Mouse (Mus musculus): ENCODE results near the gene Pyy.

Pyy gene

DNA sequence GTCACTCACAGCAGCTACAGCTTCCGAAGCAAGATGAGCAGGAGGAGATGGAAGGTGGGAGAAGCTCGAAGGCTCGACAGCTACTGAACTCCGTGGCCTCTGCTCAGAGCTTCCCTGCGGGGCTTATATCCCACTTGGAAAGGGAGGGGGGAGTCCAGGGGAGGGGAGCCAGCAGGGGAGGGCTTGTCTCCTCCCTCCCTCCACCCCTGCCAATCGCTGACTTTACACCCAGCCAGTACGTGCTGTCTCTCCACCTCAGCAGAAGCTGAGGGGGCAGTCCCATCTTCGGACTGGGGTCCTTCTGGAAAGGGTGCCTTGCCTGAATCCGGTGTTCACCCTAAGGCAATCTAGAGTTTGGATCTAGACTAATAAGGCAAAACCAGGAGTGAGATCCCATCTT is at the start of gene Pyy:
Gene Pyy, minus strand, starts transcription at position 101 of the 400 bp plus-strand sequence.
- no peak for DNase-seq

DNA sequence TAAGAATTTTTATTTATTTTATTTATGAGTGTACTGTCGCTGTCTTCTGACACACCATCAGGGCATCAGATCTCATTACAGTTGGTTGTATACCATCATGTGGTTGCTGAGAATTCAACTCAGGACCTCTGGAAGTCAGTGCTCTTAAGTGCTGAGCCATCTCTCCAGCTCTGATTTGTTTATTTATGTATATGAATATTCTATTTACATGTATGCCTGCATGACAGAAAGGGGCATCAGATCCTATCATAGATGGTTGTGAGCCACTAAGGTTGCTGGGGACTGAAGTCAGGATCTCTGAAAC is 49.1 kb upstream of the Pyy start:
- DNase-seq: no peak

DNA sequence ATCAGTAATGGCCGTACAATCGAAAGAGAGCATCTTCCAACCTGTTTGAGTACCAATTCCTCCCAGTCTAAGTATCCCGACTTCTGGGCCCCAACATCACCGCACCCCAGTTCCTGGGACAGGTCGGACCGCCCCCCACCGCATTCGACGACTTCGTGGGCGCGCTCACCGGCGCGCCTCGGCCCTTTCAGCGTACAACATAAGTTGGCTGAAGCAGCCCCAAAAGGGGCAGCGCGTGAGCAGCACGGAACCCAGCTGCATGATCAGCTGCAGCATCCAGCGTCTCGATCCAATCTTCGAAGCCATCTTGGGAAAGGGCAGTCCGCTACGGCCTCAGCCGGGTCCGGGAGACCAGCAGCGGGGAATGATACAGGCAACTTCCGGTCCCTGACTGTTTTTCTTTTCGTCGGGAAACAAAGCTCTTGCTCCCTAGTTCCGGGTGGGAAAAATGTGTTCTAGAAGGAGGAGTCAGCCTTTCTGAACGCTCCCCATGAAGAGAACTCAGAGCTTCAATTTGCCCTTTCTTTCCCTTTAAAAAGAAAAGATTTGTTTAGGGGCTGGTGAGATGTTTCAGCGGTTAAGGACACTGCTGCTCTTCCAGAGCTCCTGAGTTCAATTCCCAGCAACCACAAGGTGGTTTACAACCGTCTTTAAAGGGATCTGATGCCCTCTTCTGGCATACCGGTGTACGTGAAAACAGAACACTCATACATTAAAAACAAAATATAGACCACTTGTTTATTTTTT is 48.6 kb upstream of the Pyy start, which contains the start of gene Tmem101:
Gene Tmem101, minus strand, starts transcription at position 366 of the 747 bp plus-strand sequence.
- peak; percentile 89 to 90 for DNase-seq

DNA sequence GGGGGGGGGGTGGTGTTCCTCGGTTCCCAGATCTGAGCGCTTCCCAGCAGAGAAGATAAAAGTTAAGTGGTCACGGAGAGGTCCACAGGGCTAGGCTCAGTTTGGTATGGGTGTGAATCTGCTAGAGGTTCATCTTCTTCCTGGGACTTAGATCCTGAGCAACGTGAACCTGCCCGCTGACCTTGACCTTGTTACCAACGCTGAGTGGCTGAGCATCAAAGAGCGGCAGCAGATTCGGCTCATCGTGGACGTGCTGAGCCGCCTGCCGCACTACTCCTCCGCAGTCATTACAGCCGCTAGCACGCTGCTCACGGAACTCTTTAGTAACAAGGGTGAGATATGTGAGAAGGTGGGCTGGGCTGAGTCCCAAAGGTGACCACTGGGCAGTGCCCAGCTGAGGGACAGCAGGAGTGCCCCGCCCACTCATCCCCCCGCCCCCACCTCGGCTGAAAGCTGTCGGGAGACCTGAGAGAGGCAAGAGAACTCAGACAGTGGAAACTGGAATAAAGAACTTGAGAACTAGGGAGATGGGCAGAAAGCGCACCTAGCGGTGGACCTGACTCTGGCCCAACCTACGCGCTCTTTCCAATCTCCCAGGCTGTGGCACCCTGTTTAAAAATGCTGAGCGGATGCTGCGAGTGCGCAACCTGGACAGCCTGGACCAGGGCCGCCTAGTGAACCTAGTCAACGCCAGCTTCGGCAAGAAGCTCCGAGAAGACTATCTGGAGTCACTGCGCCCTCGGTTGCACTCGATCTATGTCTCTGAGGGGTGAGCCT is 39.8 kb upstream of the Pyy start:
- DNase-seq: no peak

- DNase-seq: no peak
These were observed 38.9 kb upstream of the Pyy start for GRCm38 (mm10) chr11:102146531-102146930.

- DNase-seq: no peak
These were observed 38.4 kb upstream of the Pyy start for GRCm38 (mm10) chr11:102146005-102146404.

GRCm38 (mm10) chr11:102145471-102146001 is 37.9 kb upstream of the Pyy start, which contains the start of gene Nags:
Nags (plus strand) TSS chr11:102145513.
- DNase-seq: no peak

GRCm38 (mm10) chr11:102144957-102145470 is 37.4 kb upstream of the Pyy start:
- no peak for DNase-seq

- DNase-seq: no peak
These were observed 34.7 kb upstream of the Pyy start for GRCm38 (mm10) chr11:102142355-102142754.

- peak; percentile 53 to 78 for DNase-seq
These were observed 32.9 kb upstream of the Pyy start for GRCm38 (mm10) chr11:102140508-102140907.

- DNase-seq: peak; percentile 73 to 86
These were observed 30.8 kb upstream of the Pyy start for GRCm38 (mm10) chr11:102138447-102138740.

GRCm38 (mm10) chr11:102137625-102138446 is 30.2 kb upstream of the Pyy start:
- no peak for DNase-seq

- DNase-seq: no peak
These were observed 26.9 kb upstream of the Pyy start for GRCm38 (mm10) chr11:102134516-102134915.

DNA sequence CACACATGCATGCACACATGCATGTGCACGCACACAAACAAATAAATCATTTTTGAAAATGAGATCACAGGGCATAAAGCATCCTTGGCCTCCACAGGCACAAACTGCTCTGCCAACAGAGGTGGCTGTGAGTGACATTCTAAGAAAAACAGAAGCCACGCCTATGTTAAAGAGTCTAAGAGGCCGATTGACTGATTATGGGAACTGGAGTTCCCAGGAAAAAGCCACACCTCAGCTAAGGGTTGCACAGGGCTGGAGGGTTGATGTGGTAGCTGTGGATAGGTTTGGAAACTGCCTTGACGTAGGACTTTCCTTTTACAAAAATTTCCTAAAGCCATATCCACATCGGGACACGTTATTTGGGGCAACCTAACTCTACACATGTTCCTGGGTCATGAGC is 9.8 kb upstream of the Pyy start:
- no peak for DNase-seq

GRCm38 (mm10) chr11:102116241-102116640 is 8.6 kb upstream of the Pyy start:
- no peak for DNase-seq

GRCm38 (mm10) chr11:102111576-102111975 is 3.9 kb upstream of the Pyy start:
- no peak for DNase-seq

DNA sequence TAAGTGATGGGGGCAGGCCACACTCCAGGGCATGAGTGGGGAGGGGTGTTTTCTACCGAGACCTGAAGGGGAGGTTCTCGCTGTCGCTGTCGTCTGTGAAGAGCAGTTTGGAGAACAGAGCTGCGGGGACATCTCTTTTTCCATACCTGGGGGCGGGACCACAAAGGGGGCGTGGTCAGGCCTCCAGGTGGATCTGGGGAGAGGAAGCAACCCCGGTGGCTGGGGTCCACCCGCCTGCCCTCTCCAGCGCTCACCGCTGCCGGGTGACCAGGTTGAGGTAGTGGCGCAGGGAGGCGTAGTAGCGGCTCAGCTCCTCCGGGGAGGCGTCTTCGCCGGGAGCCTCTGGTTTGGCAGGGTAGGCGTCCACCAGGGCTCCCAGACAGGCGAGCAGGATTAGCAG is 721 bp downstream of the Pyy start:
- DNase-seq: no peak

DNA sequence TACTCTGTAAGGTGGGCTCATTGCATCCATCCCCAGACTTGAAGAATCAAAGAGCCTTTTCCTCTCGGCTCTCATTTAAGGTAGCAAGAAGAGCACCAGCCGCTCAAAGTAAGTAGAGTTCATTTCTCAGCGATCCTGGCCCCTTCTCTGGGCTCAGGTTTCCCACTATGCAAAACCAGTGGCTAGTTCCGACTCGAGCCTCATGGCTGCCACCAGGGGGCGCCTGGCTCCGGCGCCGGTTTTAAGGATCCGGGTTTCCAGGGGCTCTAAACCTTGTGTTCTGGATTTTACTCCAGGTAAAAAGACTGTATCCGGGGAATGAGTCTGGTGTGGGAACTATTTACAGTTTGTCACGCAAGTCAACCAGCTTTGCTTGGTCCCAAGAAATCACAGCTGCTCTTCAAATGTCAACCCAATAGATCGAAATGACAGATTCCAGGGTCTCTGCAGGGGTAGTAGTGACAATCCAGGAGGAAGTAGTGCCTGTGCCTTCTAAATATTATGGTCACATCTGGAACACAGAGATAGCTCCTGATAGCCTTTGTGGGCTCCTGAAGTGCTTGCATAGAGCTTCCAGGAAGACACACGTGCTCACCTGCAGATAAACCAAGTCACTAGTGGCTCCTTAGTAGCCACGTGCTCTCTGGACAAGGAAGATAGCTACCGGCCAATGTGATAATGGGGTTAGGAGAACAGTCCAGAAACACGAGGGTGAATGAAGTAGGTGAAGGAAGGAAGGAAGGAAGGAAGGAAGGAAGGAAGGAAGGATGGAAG is 5.0 kb downstream of the Pyy start:
- DNase-seq: peak; percentile 79 to 87

DNA sequence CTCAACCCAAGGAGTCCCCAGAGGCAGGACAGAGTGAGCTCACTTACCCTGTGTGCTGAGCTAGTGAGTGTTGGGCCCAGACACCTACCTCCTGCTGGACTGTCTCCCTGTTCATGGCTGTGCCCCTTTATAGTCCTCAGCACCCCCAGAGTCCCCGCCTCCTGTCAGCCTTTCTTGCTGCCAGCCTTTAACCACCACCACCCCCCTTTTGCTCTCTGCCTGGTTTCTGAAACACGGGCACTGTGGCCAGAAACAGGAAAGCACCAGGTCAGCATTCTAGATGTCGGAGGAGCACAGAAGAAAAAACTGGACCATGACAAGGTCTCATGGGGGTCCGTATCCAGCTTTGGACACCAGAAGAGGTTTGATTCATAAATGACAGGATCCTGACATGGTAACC is 6.4 kb downstream of the Pyy start, which contains the start of gene Ppy:
Gene Ppy, minus strand, starts transcription at position 101 of the 400 bp plus-strand sequence.
- no peak for DNase-seq

DNA sequence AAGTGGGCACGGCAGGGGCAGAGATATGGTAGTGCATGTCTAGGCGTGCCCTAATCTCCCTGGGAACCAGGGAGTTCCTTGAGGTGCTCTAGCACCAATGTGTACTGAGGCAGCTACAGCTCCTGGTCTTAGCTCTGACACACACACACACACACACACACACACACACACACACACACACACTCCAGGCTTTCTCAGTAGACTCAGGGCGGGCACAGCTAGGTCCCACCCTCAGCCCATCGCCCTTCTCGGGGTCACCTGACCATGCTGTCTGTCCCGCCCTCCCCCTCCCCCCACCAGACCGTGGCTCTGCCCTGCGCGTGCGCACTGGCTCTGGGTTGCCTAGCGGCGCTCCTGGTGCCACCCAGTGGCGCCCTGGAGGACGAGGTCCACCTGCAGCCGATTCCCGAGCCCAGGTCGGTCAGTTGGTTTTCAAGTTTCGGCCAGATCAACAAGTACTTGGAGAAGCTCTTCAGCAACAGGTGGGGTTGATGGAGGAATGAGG is 10.7 kb downstream of the Pyy start:
- peak; percentile 77 to 88 for DNase-seq

- no peak for DNase-seq
These were observed 11.2 kb downstream of the Pyy start for GRCm38 (mm10) chr11:102096446-102096845.

GRCm38 (mm10) chr11:102095676-102096075 is 12.0 kb downstream of the Pyy start:
- DNase-seq: no peak
